Mouse (Mus musculus) cerebellum, adult 2 months (tissue): ENCODE data around the gene Lrrc39. TPM values are rescaled to one million over a fixed set of nuclear protein-coding genes. Genes with fewer than 3 reads are reported as not detected.
"Not testable (repeated sequence)": the region's sequence is repeated elsewhere in the genome, so short reads cannot be mapped to it uniquely, and the experiment has no call there.

ENCODE experiments used
- DNase-seq, 2 experiments: peaks; one replicate each; pipeline ENCODE4 v3.0.0; 2021
- H3K27ac ChIP-seq: fragments of 200-500 bp; 2 replicates; pipeline ENCODE4 v1.5.1; 2012; ENCODE audit warnings: low read length, control low read depth, inconsistent platforms; ENCODE audit not compliant: insufficient read depth
- H3K27me3 ChIP-seq: fragments of 200-500 bp; 2 replicates; pipeline ENCODE4 v1.6.1; 2012; ENCODE audit warnings: inconsistent platforms, mild to moderate bottlenecking, low read length, moderate library complexity; ENCODE audit not compliant: control insufficient read depth, insufficient read depth
- H3K4me1 ChIP-seq: fragments of 200-500 bp; 2 replicates; pipeline ENCODE4 v1.6.1; 2011; ENCODE audit warnings: low read length; ENCODE audit not compliant: control insufficient read depth, insufficient read depth
- H3K4me3 ChIP-seq: fragments of 200-500 bp; replicated peaks from 2 replicates; pipeline ENCODE3; 2011; ENCODE audit warnings: mild to moderate bottlenecking, low read depth, low read length, control low read depth; ENCODE audit not compliant: insufficient read depth
- CTCF ChIP-seq: fragments of 200-500 bp; IDR thresholded peaks from 2 replicates; pipeline ENCODE4 v1.5.1; 2011; ENCODE audit warnings: low read depth, mild to moderate bottlenecking, control low read depth, low read length, moderate library complexity, borderline replicate concordance; ENCODE audit not compliant: insufficient read depth
- POLR2A ChIP-seq: fragments of 200-500 bp; IDR thresholded peaks from 2 replicates; pipeline ENCODE4 v1.6.1; 2011; ENCODE audit warnings: low read length, control low read depth, borderline replicate concordance; ENCODE audit not compliant: insufficient read depth
- WGBS: fragments of 180-500 bp; shearing (Covaris S2); methylation state at CpG from one replicate; pipeline ENCODE4 v1.1.7; 2018; 5-methylcytosine and 5-hydroxymethylcytosine counted together
- polyA plus RNA-seq: library from polyadenylated mRNA; depleted of rRNA; stranded (reverse); fragments of >200 nt; gene quantifications from 2 replicates; pipeline ENCODE4 v1.2.3, GENCODE M21; 2012

The Lrrc39 gene
- polyA plus RNA-seq, 1 experiment, result 0.11 TPM

- no peak for DNase-seq
- Histone ChIP-seq H3K27ac (no peak overlapping the region), H3K4me1 (no peaks in the 10 kb centered on the region), H3K27me3 (no peaks in the 10 kb centered on the region), H3K4me3 (no peak overlapping the region)
- TF ChIP-seq POLR2A (no peak), CTCF (no peak)
- WGBS, result 90% methylated on average over 5 of the region's 5 CpGs
Observed at GRCm38 (mm10) chr3:116547430-116547829, 15.3 kb upstream of the Lrrc39 start.

- H3K27me3 ChIP-seq, result no peaks in the 10 kb centered on the region
- no peak overlapping the region for H3K4me3 ChIP-seq
- DNase-seq, result no peak
- no peak for TF ChIP-seq POLR2A
- no peak for TF ChIP-seq CTCF
- H3K4me1 ChIP-seq, result no peaks in the 10 kb centered on the region
- H3K27ac ChIP-seq, result no peak overlapping the region
- WGBS, result 96% methylated on average over 5 of the region's 5 CpGs
Observed at GRCm38 (mm10) chr3:116551362-116551761, 11.4 kb upstream of the Lrrc39 start.

GRCm38 (mm10) chr3:116561315-116561714, 1.5 kb upstream of the Lrrc39 start:
- not testable (repeated sequence) for H3K27ac ChIP-seq, H3K4me1 ChIP-seq, H3K4me3 ChIP-seq, H3K27me3 ChIP-seq
- 93% methylated on average over 14 of the region's 14 CpGs for WGBS
- DNase-seq, result peak; percentile 12 to 21

- no peak for DNase-seq
- no peaks in the 10 kb centered on the region for H3K27me3 ChIP-seq
- no peaks in the 10 kb centered on the region for H3K4me1 ChIP-seq
- WGBS, result 81% methylated on average over 7 of the region's 7 CpGs
- no peak overlapping the region for H3K4me3 ChIP-seq
- no peak overlapping the region for H3K27ac ChIP-seq
- no peak for TF ChIP-seq POLR2A
- no peak for TF ChIP-seq CTCF
Observed at GRCm38 (mm10) chr3:116563095-116563492, 321 bp downstream of the Lrrc39 start.

GRCm38 (mm10) chr3:116570628-116571027, 7.9 kb downstream of the Lrrc39 start:
- no peak for DNase-seq
- H3K4me3 ChIP-seq, result no peak overlapping the region
- H3K27me3 ChIP-seq, result no peaks in the 10 kb centered on the region
- H3K4me1 ChIP-seq, result no peaks in the 10 kb centered on the region
- TF ChIP-seq POLR2A (no peak), CTCF (no peak)
- no peak overlapping the region for H3K27ac ChIP-seq
- WGBS, result 60% methylated on average over 2 of the region's 2 CpGs

GRCm38 (mm10) chr3:116577286-116577685, 14.5 kb downstream of the Lrrc39 start:
- Histone ChIP-seq H3K4me3 (no peak overlapping the region), H3K4me1 (no peaks in the 10 kb centered on the region), H3K27ac (no peak overlapping the region), H3K27me3 (no peaks in the 10 kb centered on the region)
- no peak for DNase-seq
- TF ChIP-seq POLR2A (no peak), CTCF (peak; percentile 10; the same call in 1 of the 2 replicates)
- 61% methylated on average over 3 of the region's 3 CpGs for WGBS

GRCm38 (mm10) chr3:116582201-116582600, 19.4 kb downstream of the Lrrc39 start:
- 97% methylated on average over 9 of the region's 9 CpGs for WGBS
- TF ChIP-seq CTCF (no peak), POLR2A (no peak)
- no peak overlapping the region for H3K4me3 ChIP-seq
- H3K4me1 ChIP-seq, result no peaks in the 10 kb centered on the region
- no peak for DNase-seq
- no peaks in the 10 kb centered on the region for H3K27me3 ChIP-seq
- H3K27ac ChIP-seq, result no peak overlapping the region

- Histone ChIP-seq H3K27ac (peak overlapping the region; percentile 14), H3K27me3 (no peaks in the 10 kb centered on the region), H3K4me1 (no peaks in the 10 kb centered on the region), H3K4me3 (peak overlapping the region; percentile 76)
- DNase-seq, result no peak
- WGBS, result 2% methylated on average over 22 of the region's 22 CpGs
- no peak for TF ChIP-seq CTCF
- no peak for TF ChIP-seq POLR2A
Observed at GRCm38 (mm10) chr3:116594076-116594727, 31.4 kb downstream of the Lrrc39 start.
